Mouse (Mus musculus) gastrocnemius, adult 8-10 months (tissue): ENCODE data around the gene Msi2. TPM values are rescaled to one million over a fixed set of nuclear protein-coding genes. Genes with fewer than 3 reads are reported as not detected.

Experiments
- DNase-seq, 2 experiments: peaks; one replicate each; pipeline ENCODE4 v3.0.0; 2022; ENCODE audit warnings: low spot score in 2 of 2
- total RNA-seq, 4 experiments: library from RNA; stranded (reverse); gene quantifications; 2 replicates each; pipeline ENCODE4 v1.2.4; 2022

The Msi2 gene
- total RNA-seq, 4 experiments from 2014 or later = 150 to 209 (median 176) TPM

DNA sequence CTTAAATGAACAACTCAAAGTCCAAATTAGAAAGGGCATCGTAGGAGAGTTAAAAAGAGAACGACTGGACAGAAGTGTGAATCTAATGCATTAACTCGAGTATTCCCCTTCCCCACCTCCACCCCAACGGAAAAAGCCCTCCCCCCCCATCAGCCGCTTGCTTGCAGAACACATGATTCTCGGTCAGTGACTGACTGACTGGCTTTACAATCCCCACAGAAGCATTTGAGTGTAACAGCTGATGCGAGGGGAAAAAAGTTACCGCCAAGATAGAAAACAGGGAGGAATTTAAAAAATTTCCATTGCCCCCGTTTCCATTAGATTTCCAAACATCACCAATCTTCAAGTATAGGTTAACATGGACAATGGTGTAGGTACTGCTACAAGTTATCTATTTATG is 4.8 kb downstream of the Msi2 start:
- no peak for DNase-seq

DNA sequence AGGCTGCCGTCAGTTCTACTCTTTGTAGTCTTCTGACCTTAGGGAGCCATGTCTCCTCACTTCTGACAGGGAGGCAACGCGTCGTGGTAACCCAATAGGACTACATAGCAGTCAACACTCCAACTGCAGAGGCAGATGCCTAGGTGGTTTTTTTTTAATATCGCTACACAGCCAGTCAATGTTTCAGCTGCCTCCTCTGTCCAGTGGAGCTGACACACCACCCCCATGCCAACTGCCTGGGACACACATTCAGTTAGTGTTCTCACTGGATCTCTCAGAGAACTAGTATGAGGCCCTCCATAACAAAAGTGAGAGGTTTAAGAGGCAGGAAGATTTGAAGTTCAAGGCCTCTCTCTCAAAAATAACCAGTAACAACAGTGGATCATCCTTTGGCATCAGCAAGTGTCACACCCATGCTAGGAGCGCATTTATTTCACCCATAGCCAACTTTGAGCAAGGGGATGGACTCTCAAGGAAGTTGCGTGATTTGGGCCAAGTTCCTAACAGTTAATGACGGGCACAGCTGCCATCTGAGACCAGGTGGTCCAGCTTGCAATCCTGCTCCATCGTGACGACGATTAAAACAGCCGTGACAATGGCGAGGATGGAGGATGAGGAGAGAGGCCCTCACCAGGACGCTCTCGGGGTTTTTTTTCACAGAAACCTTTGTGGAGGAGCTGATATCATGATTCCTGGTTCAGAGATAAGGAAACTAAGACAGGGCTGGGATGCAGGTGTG is 8.3 kb downstream of the Msi2 start:
- peak in 1 of 2 experiments; percentile 43 for DNase-seq

DNA sequence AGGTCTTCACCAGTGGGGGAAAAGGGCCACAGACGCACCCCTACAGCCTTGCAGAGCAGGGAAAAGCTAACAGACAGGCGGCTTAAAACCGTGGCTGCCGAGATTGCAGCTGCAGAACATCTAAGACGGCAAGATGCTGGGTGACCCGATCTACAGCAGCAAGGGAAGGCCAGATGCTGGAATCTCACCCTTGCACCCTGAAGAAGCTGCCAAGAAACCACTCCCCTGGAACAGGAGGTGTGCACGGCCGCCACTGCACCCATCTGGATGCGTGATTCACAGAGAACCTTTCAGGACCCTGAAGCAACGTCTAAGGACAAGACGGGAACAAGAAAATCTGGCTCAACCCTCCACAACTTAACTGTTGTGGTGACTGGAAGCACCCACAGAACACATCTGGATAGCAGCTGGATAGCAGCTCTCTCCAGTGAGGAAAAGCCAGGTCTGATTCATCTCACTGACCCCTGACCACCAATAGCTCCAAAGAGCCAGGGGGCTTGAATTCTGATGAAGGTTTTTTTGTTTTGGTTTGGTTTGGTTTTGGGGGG is 11.0 kb downstream of the Msi2 start:
- no peak for DNase-seq

DNA sequence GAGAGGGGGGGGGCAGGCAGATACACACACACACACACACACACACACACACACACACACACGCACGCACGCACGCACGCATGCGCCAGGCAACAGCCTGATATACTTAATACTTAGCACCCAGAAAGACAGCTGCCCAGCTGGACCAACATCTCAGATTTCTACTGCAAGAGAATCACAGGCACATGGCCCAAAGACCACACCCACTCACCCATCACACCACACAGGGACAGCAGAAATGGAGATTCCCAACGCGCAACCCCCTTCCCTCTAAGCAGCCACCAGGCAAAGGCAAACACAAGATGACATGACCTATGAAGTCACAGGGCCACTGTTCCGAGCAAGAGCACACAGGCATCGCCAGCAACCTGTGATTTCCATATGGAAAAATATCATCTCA is 13.6 kb downstream of the Msi2 start:
- peak in 1 of 2 experiments; percentile 31 for DNase-seq

DNA sequence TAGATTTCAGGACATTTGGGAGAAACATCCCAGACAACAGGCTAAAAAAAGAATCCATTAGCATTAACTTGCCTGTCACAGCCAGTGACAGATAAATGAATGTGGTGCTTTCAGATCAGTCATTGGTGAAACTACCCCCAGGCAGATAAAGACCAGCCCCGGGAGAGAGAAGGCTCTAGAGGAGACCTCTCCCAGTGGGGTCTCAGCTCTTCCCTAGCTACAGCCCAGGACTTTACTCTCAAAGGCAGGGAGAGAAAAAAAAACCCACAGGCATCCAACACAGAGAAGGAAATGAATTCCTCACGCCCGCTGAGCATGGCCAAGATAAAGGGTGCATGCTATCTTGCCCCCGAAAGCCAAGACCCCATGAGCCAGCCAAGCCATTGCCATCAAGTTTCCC is 15.1 kb downstream of the Msi2 start:
- DNase-seq = no peak

DNA sequence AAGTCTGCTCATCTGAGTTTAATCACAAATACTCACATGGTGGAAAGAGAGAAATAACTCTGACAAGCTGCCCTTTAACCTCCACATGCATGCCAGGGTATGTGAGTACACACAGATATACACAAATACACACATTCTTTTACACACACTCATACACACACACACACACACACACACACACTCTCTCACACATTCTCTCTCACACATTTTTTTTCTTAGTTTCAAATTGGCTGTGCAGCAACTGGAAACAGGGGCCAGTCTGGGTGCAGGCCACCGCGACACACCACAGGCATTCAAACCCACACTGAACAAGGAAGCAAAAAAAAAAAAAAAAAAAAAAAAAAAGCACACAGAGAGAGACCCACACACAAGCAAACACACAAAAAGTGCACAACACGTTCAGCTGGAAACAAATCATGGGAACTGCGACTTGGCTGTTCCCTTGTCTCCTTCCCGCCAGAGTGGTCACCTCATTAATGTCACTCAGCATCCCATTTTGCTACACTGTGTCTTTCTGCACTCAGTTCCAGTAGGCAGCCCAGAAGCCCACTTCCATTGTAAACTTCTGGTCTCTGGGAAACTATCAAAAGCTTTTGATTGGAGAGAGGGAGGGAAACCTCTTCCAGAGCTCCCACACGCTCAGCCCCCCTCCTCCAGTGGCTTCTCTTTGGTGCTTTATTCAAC is 16.2 kb downstream of the Msi2 start:
- no peak for DNase-seq

DNA sequence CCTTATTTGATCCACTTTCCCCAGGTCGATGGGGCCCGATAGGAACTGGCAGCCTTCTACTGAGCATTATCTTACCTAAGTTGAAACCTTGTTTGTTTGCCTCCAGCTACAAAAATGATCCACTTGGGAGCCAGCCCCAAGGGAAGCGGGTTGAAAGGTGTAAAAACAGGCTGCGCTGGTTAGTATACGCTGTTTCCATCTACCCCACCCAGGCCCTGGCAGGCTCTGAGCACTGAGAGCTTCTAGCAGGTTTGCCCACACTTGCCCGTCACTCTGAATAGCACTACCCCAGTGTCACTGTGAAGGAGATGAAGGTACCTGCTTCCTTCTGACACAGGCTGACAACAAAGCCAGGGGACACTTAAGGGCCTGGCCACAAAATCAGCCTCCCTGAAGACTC is 17.3 kb downstream of the Msi2 start:
- DNase-seq = no peak

DNA sequence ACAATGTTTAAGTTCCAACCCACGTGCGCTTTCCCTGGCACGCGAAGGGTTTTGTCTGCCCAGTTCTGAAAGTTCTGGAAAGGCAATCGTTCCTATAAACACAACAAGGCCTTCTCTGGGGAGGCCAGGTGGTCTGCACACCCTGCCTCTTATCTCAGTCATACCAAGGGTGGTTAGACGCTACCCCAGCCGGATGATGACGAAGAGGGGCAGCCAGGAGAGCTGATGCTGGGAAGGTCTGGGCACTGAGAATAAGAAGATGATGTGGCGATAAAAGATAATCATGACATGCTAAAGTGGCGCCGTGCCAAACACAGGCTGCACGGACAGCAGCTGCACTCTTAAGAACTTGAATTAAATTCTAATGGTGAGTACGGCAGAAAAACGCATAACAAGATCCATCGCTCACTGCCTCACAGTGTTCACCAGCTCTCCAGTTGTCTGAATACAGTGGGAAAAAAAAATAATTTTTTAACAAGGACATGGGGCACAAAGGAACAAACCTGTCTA is 18.1 kb downstream of the Msi2 start:
- no peak for DNase-seq

DNA sequence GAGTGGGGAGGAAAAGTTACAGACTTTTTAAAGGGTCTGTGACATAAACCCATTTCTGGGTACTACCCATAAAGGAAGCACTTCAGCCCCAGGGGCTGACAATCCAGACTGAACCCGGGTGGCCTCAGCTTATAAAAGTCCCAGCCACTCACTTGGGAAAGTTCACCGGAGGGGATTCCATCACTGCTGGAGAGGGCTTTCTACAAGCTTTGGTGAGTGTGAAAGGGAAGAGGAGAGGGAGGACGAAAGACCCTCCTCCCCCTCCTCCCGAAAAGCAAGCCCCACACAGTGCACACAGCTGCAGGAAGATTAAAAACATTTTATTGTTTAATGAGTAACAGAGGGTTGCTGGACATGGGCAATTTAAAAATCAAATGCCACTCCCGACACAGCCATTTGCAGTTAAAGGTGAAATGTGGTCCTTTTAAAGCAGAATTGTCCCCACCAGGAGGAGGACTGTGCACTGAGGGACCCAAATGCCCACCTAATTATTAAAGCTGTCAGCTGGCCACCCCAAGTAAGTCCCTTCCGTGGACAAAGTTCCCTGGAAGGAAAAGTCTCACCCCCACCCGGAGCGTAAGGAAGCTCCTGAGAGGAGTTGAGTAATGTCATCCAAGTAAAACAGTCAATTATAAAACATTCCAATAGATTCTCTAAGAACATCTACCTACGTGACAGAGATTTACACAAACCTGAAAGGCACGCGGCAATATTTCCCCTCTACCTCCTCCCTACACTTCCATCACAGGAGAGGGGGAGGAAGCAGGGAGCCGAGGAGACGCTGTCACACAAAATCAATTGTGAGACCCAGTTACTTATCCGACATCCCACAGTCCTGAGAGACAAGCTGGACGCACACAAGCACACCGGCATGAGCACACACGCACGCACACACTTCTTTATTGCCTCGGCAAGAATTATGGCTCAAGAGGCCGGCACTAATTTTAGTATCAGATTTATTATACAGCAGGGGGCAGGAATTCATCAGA is 24.1 kb downstream of the Msi2 start:
- no peak for DNase-seq

DNA sequence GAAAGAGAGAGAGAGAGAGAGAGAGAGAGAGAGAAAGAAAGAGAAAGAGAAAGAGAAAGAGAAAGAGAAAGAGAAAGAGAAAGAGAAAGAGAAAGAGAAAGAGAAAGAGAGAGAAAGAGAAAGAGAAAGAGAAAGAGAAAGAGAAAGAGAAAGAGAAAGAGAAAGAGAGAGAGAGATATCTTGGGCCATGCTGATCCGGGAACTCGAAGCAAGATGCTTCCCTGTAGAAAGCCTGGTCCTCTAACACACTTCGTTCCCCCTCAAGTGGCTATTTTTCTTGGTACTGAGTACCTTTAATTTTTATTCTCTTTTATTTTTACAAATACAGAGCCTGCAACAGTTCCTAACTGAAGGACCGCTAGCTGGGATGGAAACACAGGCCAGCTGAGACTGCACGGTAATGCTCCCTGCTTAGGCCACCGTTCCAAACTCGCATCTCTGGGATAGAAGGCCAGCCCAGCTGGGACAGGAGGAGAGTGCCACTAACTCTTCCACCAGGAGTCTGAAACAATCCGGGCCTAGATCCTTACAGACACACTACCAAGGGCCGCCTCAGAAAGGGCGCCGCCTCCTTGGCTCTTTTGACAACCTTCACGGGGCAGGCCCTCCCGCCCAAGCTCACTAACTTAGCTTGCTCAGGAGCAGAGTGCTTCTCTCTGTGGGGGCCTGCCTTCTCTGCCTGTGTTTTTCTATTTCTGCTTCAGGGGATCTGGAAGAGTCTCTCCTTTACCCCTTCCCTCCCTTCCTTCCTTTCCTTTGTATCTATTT is 25.1 kb downstream of the Msi2 start:
- DNase-seq = no peak

DNA sequence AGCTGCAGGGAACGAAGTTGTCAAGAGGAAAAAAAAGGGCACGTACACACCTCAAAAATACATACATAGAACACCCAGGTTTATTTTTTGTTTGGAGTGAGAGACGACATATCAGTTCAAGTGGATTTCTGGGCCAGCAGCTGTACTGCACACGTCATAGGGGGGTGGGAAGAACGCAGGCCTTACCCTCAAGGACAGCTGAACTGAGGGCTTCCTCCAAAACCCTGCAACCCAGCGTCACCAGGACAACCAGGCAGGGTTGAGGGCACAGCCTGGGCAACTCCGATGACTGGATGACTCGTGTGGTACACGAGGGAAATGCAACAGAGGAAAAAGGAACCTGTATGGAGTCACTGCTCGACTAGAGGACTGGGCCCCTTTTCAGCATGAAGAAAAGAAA is 25.9 kb downstream of the Msi2 start:
- DNase-seq = no peak

DNA sequence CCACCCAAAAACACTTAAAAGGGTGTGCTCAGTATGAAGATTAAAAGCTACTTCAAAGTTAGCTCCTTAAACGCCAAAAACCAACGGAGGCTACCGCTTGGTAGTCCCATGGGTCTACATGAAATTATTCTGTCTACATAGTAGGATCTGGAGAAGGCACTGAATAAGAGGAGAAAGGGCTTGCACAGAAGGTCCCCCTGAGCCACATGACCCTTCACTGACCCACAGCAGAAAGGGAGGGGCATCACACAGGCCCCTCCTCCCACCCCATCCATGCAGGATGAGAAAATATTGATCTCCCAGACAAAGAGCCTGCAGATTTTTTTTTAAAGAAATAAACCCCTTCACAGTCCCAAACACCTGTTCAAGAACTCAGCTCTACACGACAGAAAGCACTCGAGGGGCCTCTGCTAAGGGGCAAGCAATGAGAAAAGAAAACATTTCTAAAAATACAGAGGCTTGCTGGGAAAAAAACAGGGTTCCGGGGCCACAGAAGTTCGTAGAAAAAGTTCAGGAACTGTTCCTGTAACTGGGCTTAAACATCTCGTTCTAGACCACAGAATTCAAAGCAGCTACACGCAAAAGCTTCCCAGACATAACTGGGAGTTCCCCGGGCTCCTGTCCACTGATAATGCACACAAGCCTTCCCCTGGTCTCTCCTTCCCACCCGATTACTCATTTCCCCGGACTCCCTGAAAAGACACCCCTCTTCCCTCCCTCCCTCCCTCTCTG is 27.6 kb downstream of the Msi2 start:
- no peak for DNase-seq

DNA sequence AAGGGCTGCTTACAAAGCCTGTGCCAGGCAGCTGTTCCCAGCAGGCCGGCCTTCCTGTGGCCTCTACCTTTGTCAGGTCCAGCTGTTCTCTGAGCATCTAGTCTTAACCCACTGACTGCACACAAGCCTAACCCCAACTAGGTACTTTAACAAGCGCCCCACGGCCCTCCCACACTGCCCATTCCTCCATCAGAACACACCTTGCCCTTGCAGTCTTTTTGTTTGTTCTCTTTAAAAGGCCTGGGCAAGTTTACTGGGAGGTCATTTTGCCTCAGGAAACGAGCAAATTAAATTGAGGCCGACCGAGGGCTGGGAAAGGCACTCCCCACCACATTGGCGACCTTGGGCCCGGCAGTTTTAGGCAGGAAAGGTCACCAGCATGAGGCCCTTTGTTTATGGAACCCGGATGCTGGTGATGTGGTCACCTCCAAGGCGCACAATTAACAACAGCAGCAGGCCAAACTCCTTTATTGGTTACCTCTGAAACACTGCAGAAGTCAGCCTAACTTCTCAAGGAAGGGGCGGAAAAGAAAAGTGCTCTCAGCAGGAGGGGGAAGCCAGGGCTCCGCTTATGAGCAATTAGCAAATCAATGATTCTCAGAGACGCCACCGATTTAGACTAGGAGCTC is 28.4 kb downstream of the Msi2 start:
- DNase-seq = no peak

DNA sequence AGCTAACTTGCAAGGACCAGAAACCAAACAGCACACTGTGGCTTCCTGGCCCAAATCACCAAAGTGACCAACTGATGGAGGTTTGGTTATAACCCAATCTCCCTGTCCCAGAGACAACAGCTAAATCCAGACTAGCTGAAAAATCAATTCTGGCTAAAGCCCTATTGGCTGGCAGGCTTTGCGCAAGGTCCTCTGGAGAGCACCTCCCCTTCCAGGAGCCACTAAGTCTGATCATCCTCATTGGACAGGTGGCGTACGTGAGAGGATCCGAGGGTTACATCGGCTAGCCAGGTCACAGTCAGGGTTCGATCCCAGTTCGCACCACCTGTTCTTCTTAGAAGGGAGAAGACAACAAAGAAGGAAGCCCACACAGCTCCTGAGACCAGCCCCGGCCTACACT is 29.7 kb downstream of the Msi2 start:
- no peak for DNase-seq

DNA sequence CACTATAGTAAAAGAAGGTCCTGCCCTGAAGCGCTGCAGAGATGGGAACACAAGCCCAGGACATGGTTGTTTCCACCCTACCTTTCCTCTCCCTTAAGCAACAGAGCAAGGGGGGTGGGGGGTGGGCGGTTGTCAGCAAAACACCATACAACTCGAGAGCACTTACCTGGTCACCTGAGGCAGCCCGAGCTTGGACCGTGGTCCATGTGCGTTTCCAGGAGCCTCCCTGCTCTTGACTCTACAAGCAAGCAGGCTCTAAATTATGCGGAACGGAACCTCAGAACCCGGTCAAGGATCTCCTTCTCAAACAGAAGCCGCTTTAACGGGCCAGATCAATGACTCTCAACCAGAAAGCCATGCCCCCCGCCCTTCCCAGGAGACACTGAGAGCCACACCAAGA is 30.6 kb downstream of the Msi2 start:
- no peak for DNase-seq

DNA sequence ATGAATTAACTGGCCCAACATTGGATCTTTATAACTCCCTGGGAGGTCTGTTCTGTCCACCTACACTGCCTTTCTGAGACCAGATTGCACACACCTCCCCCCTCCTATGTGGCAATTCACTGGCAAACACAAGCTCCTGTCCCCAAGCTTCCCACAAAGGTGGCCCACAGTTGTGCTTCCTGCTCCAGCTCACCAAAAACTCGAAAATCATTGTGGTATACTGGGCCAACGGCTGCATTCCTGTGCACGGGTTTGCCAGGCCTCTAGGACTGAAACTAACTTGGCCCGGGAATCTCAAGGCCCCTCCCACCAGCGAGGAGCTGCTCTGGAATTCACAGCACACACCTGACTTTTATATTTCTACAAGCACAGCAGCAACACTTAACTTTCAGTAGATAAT is 31.3 kb downstream of the Msi2 start:
- no peak for DNase-seq

DNA sequence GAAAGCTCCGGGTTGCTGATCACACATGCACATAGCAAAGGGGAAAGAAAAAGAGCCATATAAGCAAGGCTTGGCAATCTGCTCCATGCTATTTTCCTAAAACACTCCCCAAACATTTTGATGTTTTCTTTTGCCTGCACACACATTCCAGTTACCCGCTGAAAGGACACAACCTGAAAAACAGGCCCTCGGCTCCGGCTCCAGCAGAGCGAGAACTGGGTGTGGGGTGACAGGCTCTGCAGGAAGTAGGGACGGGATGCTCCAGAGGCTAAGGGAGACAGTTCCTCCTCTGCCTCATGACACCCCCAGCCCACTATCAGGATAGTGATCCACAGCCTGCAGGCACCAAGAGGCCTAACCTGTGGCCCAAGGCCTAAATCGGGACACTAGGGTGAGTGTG is 32.3 kb downstream of the Msi2 start:
- no peak for DNase-seq

DNA sequence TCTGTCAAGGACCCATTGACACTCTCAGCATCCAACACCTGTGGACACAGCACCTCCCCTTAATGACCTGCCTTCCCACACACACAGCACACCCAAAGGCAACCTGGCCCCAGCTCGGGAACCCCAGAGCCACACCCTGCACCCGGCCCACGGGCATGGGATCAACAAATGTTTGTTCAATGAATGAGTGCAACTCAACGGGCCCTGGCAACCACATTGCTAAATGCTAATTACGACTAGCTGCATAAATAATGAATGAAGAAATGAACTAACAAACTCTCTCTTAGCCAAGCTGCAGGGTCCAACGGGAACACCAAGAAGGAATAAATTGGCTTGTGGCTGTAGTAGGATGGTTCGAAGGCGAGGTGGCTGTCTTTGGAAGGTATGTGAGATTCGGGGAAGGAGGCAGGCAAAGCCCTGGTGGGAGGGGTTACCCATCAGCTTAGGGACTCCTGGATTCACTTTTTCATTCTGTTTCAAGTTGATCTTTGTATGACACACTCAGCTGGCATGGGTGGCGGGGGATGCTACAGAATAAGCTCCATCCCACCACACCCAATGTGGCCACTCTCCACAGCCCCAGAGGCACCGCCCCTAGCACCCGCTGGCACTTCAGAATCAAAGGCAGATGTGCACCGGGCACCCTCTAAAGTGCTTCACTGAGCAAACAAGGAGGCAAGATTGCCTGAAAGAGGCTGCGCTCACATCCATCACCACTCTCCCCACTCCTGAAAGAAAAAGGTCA is 35.1 kb downstream of the Msi2 start:
- no peak for DNase-seq

DNA sequence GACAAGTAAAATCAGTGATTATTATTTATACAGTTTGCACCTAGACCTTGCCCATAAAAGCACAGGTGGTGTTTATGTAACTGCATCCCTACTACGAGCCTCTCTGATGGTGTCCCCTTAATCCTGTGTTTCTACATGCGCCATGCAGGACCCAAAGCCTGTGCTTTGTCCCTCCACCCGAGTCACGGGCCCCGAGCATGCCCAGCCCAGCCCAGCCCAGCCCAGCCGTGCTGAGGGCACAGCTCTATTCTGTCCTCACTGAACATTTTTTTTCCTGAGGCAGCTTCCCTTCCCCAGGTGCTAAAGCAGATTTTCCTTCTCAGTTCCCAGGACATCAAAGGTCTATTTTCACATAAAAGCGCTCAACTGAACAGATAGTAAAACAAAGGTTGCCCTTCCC is 41.0 kb downstream of the Msi2 start:
- DNase-seq = no peak
